Mouse (Mus musculus): ENCODE results near the gene Adgrv1. TPM values are rescaled to one million over a fixed set of nuclear protein-coding genes. Genes with fewer than 3 reads are reported as not detected.
A peak's percentile ranks its signal among the peaks of the same experiment; 100 is the strongest.

Gene Adgrv1
- polyA plus RNA-seq, 1 experiment from 2014 or later = 14.7 TPM

- no peaks in the 10 kb centered on the region; the same call in 1 of the 2 replicates for H3K4me1 ChIP-seq (ENCODE audit: control insufficient read depth, insufficient read depth, low read length)
- no peak for ATAC-seq
- 32% methylated on average over 6 of the region's 6 CpGs for WGBS
These were observed 501.1 kb downstream of the Adgrv1 start for GRCm38 (mm10) chr13:81131860-81132259.

GRCm38 (mm10) chr13:81130742-81131524 lies 502.0 kb downstream of the Adgrv1 start:
- Histone ChIP-seq H3K27ac (ENCODE audit: low read depth, low read length) (no peak overlapping the region), H3K4me3 (ENCODE audit: low read depth, low read length) (no peak overlapping the region), H3K27me3 (replicated peaks; ENCODE audit: control insufficient read depth, insufficient read depth, low read length) (no peaks in the 10 kb centered on the region), H3K9me3 (replicated peaks; ENCODE audit: control insufficient read depth, low read length) (no peaks in the 10 kb centered on the region), H3K4me2 (ENCODE audit: low read length) (no peak overlapping the region), H3K4me1 (ENCODE audit: control insufficient read depth, insufficient read depth, low read length) (no peaks in the 10 kb centered on the region; the same call in 1 of the 2 replicates), H3K9ac (ENCODE audit: low read length) (no peak overlapping the region), H3K36me3 (ENCODE audit: control insufficient read depth, insufficient read depth, low read length) (no peaks in the 10 kb centered on the region)
- WGBS = 85% methylated on average over 4 of the region's 4 CpGs
- ATAC-seq (no peak), DNase-seq (ENCODE audit: low spot score) (no peak)

More at GRCm38 (mm10) chr13:81131860-81132259, 501.1 kb downstream of the Adgrv1 start:
- Histone ChIP-seq H3K4me3 (ENCODE audit: low read depth, low read length) (no peak overlapping the region), H3K9ac (ENCODE audit: low read length) (no peak overlapping the region), H3K27ac (ENCODE audit: low read depth, low read length) (no peak overlapping the region), H3K36me3 (ENCODE audit: control insufficient read depth, insufficient read depth, low read length) (no peaks in the 10 kb centered on the region), H3K27me3 (replicated peaks; ENCODE audit: control insufficient read depth, insufficient read depth, low read length) (no peaks in the 10 kb centered on the region), H3K4me2 (ENCODE audit: low read length) (no peak overlapping the region), H3K9me3 (replicated peaks; ENCODE audit: control insufficient read depth, low read length) (no peaks in the 10 kb centered on the region)
- no peak for DNase-seq (ENCODE audit: low spot score)

- H3K4me3 ChIP-seq (ENCODE audit: low read depth, low read length) = no peak overlapping the region
- no peaks in the 10 kb centered on the region for H3K27me3 ChIP-seq (replicated peaks; ENCODE audit: control insufficient read depth, insufficient read depth, low read length)
- H3K4me1 ChIP-seq (ENCODE audit: control insufficient read depth, insufficient read depth, low read length) = no peaks in the 10 kb centered on the region
- no peaks in the 10 kb centered on the region for H3K9me3 ChIP-seq (replicated peaks; ENCODE audit: control insufficient read depth, low read length)
- ATAC-seq (no peak), DNase-seq (ENCODE audit: low spot score) (no peak)
- no peak overlapping the region for H3K9ac ChIP-seq (ENCODE audit: low read length)
- 90% methylated on average over 4 of the region's 4 CpGs for WGBS
- no peak overlapping the region for H3K27ac ChIP-seq (ENCODE audit: low read depth, low read length)
- H3K36me3 ChIP-seq (ENCODE audit: control insufficient read depth, insufficient read depth, low read length) = no peaks in the 10 kb centered on the region
- no peak overlapping the region for H3K4me2 ChIP-seq (ENCODE audit: low read length)
These were observed 507.1 kb downstream of the Adgrv1 start for GRCm38 (mm10) chr13:81125846-81126245.

GRCm38 (mm10) chr13:81122238-81122637 lies 510.7 kb downstream of the Adgrv1 start:
- no peak overlapping the region for H3K9ac ChIP-seq (ENCODE audit: low read length)
- 93% methylated on average over 2 of the region's 2 CpGs for WGBS
- H3K4me2 ChIP-seq (ENCODE audit: low read length) = no peak overlapping the region
- DNase-seq (ENCODE audit: low spot score) (no peak), ATAC-seq (no peak)
- H3K9me3 ChIP-seq (replicated peaks; ENCODE audit: control insufficient read depth, low read length) = no peaks in the 10 kb centered on the region
- H3K4me1 ChIP-seq (ENCODE audit: control insufficient read depth, insufficient read depth, low read length) = no peaks in the 10 kb centered on the region
- no peaks in the 10 kb centered on the region for H3K27me3 ChIP-seq (replicated peaks; ENCODE audit: control insufficient read depth, insufficient read depth, low read length)
- no peak overlapping the region for H3K27ac ChIP-seq (ENCODE audit: low read depth, low read length)
- H3K36me3 ChIP-seq (ENCODE audit: control insufficient read depth, insufficient read depth, low read length) = no peaks in the 10 kb centered on the region
- no peak overlapping the region for H3K4me3 ChIP-seq (ENCODE audit: low read depth, low read length)

- Histone ChIP-seq H3K4me1 (ENCODE audit: control insufficient read depth, insufficient read depth, low read length) (no peaks in the 10 kb centered on the region), H3K9ac (ENCODE audit: low read length) (no peak overlapping the region), H3K27me3 (replicated peaks; ENCODE audit: control insufficient read depth, insufficient read depth, low read length) (no peaks in the 10 kb centered on the region), H3K4me3 (ENCODE audit: low read depth, low read length) (no peak overlapping the region), H3K36me3 (ENCODE audit: control insufficient read depth, insufficient read depth, low read length) (no peaks in the 10 kb centered on the region), H3K27ac (ENCODE audit: low read depth, low read length) (no peak overlapping the region), H3K9me3 (replicated peaks; ENCODE audit: control insufficient read depth, low read length) (no peaks in the 10 kb centered on the region), H3K4me2 (ENCODE audit: low read length) (no peak overlapping the region)
- ATAC-seq (no peak), DNase-seq (ENCODE audit: low spot score) (no peak)
- WGBS = 91% methylated on average over 4 of the region's 4 CpGs
These were observed 522.5 kb downstream of the Adgrv1 start for GRCm38 (mm10) chr13:81110479-81110878.

- Histone ChIP-seq H3K27ac (ENCODE audit: low read depth, low read length) (no peak overlapping the region), H3K36me3 (ENCODE audit: control insufficient read depth, insufficient read depth, low read length) (no peaks in the 10 kb centered on the region), H3K4me3 (ENCODE audit: low read depth, low read length) (no peak overlapping the region), H3K27me3 (replicated peaks; ENCODE audit: control insufficient read depth, insufficient read depth, low read length) (no peaks in the 10 kb centered on the region), H3K4me2 (ENCODE audit: low read length) (no peak overlapping the region), H3K4me1 (ENCODE audit: control insufficient read depth, insufficient read depth, low read length) (no peaks in the 10 kb centered on the region), H3K9ac (ENCODE audit: low read length) (no peak overlapping the region), H3K9me3 (replicated peaks; ENCODE audit: control insufficient read depth, low read length) (no peaks in the 10 kb centered on the region)
- ATAC-seq (no peak), DNase-seq (ENCODE audit: low spot score) (no peak)
- 84% methylated on average over 6 of the region's 6 CpGs for WGBS
These were observed 523.3 kb downstream of the Adgrv1 start for GRCm38 (mm10) chr13:81109676-81110075.

GRCm38 (mm10) chr13:81108526-81109302 lies 524.2 kb downstream of the Adgrv1 start:
- Histone ChIP-seq H3K9ac (ENCODE audit: low read length) (no peak overlapping the region), H3K27ac (ENCODE audit: low read depth, low read length) (no peak overlapping the region), H3K36me3 (ENCODE audit: control insufficient read depth, insufficient read depth, low read length) (no peaks in the 10 kb centered on the region), H3K27me3 (replicated peaks; ENCODE audit: control insufficient read depth, insufficient read depth, low read length) (no peaks in the 10 kb centered on the region), H3K9me3 (replicated peaks; ENCODE audit: control insufficient read depth, low read length) (no peaks in the 10 kb centered on the region), H3K4me1 (ENCODE audit: control insufficient read depth, insufficient read depth, low read length) (no peaks in the 10 kb centered on the region), H3K4me3 (ENCODE audit: low read depth, low read length) (no peak overlapping the region), H3K4me2 (ENCODE audit: low read length) (no peak overlapping the region)
- ATAC-seq (no peak), DNase-seq (ENCODE audit: low spot score) (no peak)
- WGBS = 80% methylated on average over 8 of the region's 8 CpGs

GRCm38 (mm10) chr13:81107436-81107835 lies 525.5 kb downstream of the Adgrv1 start:
- DNase-seq (ENCODE audit: low spot score) (no peak), ATAC-seq (no peak)
- no peaks in the 10 kb centered on the region for H3K27me3 ChIP-seq (replicated peaks; ENCODE audit: control insufficient read depth, insufficient read depth, low read length)
- no peak overlapping the region for H3K9ac ChIP-seq (ENCODE audit: low read length)
- H3K4me1 ChIP-seq (ENCODE audit: control insufficient read depth, insufficient read depth, low read length) = no peaks in the 10 kb centered on the region
- H3K36me3 ChIP-seq (ENCODE audit: control insufficient read depth, insufficient read depth, low read length) = no peaks in the 10 kb centered on the region
- H3K27ac ChIP-seq (ENCODE audit: low read depth, low read length) = no peak overlapping the region
- 53% methylated on average over 5 of the region's 5 CpGs for WGBS
- no peak overlapping the region for H3K4me2 ChIP-seq (ENCODE audit: low read length)
- no peak overlapping the region for H3K4me3 ChIP-seq (ENCODE audit: low read depth, low read length)
- H3K9me3 ChIP-seq (replicated peaks; ENCODE audit: control insufficient read depth, low read length) = no peaks in the 10 kb centered on the region

- ATAC-seq (no peak), DNase-seq (ENCODE audit: low spot score) (peak; percentile 15)
- Histone ChIP-seq H3K4me3 (ENCODE audit: low read depth, low read length) (no peak overlapping the region), H3K36me3 (ENCODE audit: control insufficient read depth, insufficient read depth, low read length) (no peaks in the 10 kb centered on the region), H3K4me2 (ENCODE audit: low read length) (no peak overlapping the region), H3K9ac (ENCODE audit: low read length) (no peak overlapping the region), H3K9me3 (replicated peaks; ENCODE audit: control insufficient read depth, low read length) (no peaks in the 10 kb centered on the region), H3K27ac (ENCODE audit: low read depth, low read length) (no peak overlapping the region), H3K27me3 (replicated peaks; ENCODE audit: control insufficient read depth, insufficient read depth, low read length) (no peaks in the 10 kb centered on the region), H3K4me1 (ENCODE audit: control insufficient read depth, insufficient read depth, low read length) (no peaks in the 10 kb centered on the region)
- 74% methylated on average over 4 of the region's 4 CpGs for WGBS
These were observed 529.2 kb downstream of the Adgrv1 start for GRCm38 (mm10) chr13:81103794-81104193.

Data from forebrain, embryonic 14.5 days (tissue).